Mouse (Mus musculus) gastrocnemius, postnatal 25 days (tissue): Measurements from ENCODE around the gene Etnk1. TPM values are rescaled to one million over a fixed set of nuclear protein-coding genes. Genes with fewer than 3 reads are reported as not detected.
A peak's percentile ranks its signal among the peaks of the same experiment; 100 is the strongest.
"Not testable (repeated sequence)": the region's sequence is repeated elsewhere in the genome, so short reads cannot be mapped to it uniquely, and the experiment has no call there.

Experiments
- DNase-seq: peaks from one replicate; pipeline ENCODE4 v3.0.0; 2022
- long read RNA-seq, 2 experiments: library from polyadenylated mRNA; stranded (forward); transcript quantifications; one replicate each; pipeline ENCODE4 v2.0.0; 2021
- total RNA-seq, 2 experiments: library from RNA; stranded (reverse); gene quantifications; 1 replicate in 1 of 2; 2 replicates in 1 of 2; pipeline ENCODE4 v1.2.3; 2021

Etnk1 gene
- 10 to 100 TPM; 15.6 to 16.5 TPM for total RNA-seq
- long read RNA-seq, experiment 1, partial matches to known transcripts: 0 of 1 reads
- long read RNA-seq, experiment 1, other reads (novel, unspliced or antisense): 1 of 1 reads
- long read RNA-seq, experiment 2, full-length matches to known transcripts: 3 of 8 reads
- long read RNA-seq, experiment 2, partial matches to known transcripts: 1 of 8 reads
- long read RNA-seq, experiment 2, other reads (novel, unspliced or antisense): 4 of 8 reads

- peak; percentile 97 for DNase-seq
Measured at GRCm38 (mm10) chr6:143166452-143167357, at the start of gene Etnk1. Etnk1 (plus strand) TSS chr6:143167221.

DNA sequence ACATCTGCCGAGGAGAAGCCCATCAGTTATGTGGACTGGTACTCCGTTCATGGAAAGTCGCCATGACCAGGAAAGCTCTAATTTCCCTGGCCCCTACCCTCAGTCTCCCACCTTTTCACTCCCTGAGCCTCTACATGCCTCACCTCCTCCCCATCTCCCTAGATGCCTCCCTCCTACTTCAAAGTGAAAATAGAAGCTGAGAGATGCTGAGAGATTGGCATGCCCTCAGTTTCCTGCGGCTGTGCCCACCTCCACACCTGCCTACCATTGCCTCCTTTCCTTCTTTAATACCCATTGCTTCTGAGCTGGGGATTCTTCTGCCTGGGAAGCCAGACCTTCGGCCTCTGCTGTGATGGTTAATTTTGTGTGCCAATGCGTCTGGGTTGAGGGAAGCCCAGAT, 47.7 kb upstream of the Etnk1 start:
- DNase-seq: no peak

- no peak for DNase-seq
Measured at GRCm38 (mm10) chr6:143125721-143126120, 41.3 kb upstream of the Etnk1 start.

- DNase-seq: no peak
Measured at GRCm38 (mm10) chr6:143129466-143129865, 37.6 kb upstream of the Etnk1 start.

DNA sequence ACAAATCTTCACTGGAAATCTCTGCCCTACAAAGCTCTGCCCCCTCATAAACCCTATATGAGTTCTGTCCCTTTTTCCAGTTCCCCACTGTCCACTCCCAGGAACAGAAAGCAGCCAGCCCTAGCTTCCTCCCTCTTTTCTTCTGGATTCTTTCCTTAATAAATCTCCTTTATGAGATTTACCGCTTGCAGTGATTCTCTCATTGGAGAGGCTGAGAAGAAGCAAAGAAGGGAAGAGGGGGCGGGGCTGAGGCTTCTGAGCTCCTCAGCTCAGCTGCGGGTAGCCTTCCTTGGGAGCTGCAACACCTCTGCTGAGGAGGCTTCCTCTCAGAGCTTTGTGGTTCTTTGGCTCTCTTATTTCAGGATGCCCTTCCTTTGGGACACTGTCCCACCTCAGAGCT, 37.1 kb upstream of the Etnk1 start:
- DNase-seq: no peak

GRCm38 (mm10) chr6:143130411-143130810, 36.6 kb upstream of the Etnk1 start:
- no peak for DNase-seq

- DNase-seq: no peak
Measured at GRCm38 (mm10) chr6:143131895-143132652, 34.9 kb upstream of the Etnk1 start.

DNA sequence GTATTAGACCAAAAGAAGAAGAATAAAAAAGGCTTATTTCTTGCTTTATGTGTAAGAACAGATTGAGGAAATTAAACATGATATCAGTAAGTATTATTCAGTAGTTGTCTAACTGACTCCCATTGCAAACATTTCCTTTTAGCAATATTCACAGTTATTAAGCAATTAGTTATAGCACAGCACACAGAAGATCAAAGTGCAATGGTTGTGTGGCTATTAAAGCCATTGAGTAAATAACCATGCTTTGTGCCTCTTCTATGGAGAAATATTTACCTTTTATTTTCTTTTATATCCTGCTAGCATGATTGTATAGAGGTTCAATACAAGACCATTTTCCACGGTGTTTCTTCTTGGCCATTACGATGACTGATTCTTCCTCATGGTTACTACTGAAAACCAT, 33.9 kb upstream of the Etnk1 start:
- no peak for DNase-seq

DNA sequence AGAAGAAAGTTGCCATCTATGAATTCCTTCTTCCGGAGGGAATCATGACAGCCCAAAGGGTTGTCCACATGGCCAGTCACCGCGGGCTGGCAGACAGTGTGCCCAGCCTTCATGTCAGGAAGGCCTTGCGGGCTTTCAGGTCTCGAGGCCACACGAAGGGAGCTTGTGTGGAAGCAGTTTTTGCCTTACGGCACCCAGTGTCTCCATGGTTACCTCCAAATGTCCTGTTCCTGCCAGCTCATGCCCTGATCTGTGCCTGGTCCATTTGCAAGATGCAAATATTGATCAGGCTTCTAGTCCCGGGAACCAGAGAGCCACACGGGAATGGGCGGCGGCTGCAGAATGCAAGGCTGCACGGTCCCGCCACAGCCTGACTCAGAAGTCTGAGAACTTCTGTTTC, 31.9 kb upstream of the Etnk1 start:
- no peak for DNase-seq

- no peak for DNase-seq
Measured at GRCm38 (mm10) chr6:143136688-143137087, 30.3 kb upstream of the Etnk1 start.

- no peak for DNase-seq
Measured at GRCm38 (mm10) chr6:143137341-143137740, 29.7 kb upstream of the Etnk1 start.

DNA sequence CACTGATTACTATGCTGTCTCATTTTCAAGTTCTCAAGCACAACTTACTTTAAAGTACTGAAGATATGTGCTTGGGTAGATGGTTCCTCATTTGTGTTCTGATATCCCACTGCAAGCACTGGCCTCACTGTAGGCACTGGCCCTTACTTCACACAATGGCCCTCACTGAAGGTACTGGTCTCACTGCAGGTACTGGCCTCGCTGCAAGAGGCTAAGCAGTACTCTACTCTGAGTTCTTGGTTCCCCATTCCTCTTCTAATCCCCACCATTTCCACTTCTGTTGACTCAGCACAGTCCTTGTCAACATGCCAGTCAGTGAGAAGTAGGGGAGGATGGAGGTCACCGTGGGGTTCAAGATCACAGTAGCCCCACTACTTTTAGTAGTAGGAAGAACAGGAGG, 27.6 kb upstream of the Etnk1 start:
- no peak for DNase-seq

DNA sequence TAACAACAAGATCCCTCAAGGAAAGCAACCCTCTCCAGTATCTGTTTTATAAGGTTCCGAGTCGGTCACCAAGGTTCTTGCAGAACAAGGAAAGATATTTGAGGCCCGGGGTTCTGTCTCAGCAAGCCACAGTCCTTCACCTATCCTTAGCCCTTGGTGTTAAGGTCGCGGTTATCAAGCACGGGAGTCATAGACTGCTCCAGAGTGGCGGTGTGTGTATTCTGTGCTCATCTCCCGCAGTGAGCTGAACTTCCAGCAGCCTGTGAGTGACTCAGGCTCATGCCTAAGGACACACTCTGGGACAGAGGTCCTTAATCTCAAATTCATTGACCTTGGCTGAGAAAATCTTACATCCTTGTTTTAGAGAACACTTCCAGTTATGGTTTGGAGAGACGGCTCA, 26.1 kb upstream of the Etnk1 start:
- no peak for DNase-seq

- DNase-seq: not testable (repeated sequence)
Measured at GRCm38 (mm10) chr6:143141624-143142592, 25.1 kb upstream of the Etnk1 start.

- no peak for DNase-seq
Measured at GRCm38 (mm10) chr6:143142861-143143260, 24.2 kb upstream of the Etnk1 start.

DNA sequence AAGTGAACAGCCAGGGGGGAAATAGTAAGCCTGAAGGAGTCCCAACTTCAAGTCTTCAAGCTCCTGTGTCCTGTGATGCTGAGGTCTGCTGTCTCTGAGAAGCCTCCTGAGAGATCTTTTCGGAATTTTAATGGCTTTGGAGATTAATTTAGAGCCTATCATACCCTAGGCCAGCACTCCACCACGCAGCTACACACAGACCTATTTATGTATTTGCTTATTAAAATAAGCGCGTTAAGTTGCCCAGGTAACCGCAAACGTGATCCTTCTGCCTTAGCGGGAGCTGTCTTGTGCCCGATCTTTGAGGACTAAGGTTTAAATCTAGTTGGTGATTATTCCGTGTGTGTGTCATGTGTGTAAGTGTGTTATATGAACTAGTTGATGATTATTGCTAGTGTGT, 23.7 kb upstream of the Etnk1 start:
- DNase-seq: no peak

- DNase-seq: no peak
Measured at GRCm38 (mm10) chr6:143143775-143144273, 23.2 kb upstream of the Etnk1 start.

DNA sequence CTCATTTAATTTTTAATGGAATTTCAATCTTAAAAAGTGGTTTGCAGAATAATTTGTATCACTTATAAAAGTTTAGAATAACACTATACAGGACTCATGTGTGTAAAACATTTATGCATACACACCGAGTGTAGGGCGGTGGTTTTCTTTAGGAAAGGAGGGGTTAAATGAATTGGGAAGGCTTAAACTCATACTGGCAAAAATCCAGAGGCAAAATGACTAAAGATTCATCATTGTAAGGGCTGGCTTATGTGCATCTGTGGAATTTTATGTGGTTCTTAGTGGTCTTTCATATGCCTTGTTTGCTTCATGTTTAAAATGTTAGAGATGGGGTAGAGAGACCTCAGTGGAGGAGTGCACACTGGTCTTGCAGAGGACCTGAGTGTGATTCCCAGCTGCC, 22.5 kb upstream of the Etnk1 start:
- DNase-seq: no peak

GRCm38 (mm10) chr6:143145051-143145450, 22.0 kb upstream of the Etnk1 start:
- no peak for DNase-seq

GRCm38 (mm10) chr6:143146756-143147155, 20.3 kb upstream of the Etnk1 start:
- DNase-seq: peak; percentile 29

- no peak for DNase-seq
Measured at GRCm38 (mm10) chr6:143148868-143149267, 18.2 kb upstream of the Etnk1 start.
